Mouse (Mus musculus) heart, adult 2 months (tissue): ENCODE data around the gene Mfsd9. TPM values are rescaled to one million over a fixed set of nuclear protein-coding genes. Genes with fewer than 3 reads are reported as not detected.
A peak's percentile ranks its signal among the peaks of the same experiment; 100 is the strongest.

ENCODE experiments used
- DNase-seq, 2 experiments: peaks; one replicate each; pipeline ENCODE4 v3.0.0; 2021
- H3K27ac ChIP-seq: fragments of 200-600 bp; 2 replicates; pipeline ENCODE4 v1.8.1; 2022
- H3K27me3 ChIP-seq: fragments of 200-500 bp; 2 replicates; pipeline ENCODE4 v1.6.1; 2012; ENCODE audit warnings: mild to moderate bottlenecking, low read length, inconsistent platforms, mixed read lengths; ENCODE audit not compliant: control insufficient read depth, insufficient read depth
- H3K36me3 ChIP-seq: fragments of 200-500 bp; 2 replicates; pipeline ENCODE4 v1.6.1; 2012; ENCODE audit warnings: low read length, inconsistent platforms; ENCODE audit not compliant: control insufficient read depth, insufficient read depth
- H3K4me1 ChIP-seq: fragments of 200-500 bp; 2 replicates; pipeline ENCODE4 v1.6.1; 2011; ENCODE audit warnings: low read length; ENCODE audit not compliant: control insufficient read depth, insufficient read depth
- H3K4me3 ChIP-seq: fragments of 200-600 bp; 2 replicates; pipeline ENCODE4 v1.8.1; 2022
- H3K79me2 ChIP-seq: fragments of 200-500 bp; replicated peaks from 2 replicates; pipeline ENCODE4 v1.6.1; 2012; ENCODE audit warnings: mild to moderate bottlenecking, inconsistent platforms, low read length, moderate library complexity, mixed read lengths; ENCODE audit not compliant: control insufficient read depth, insufficient read depth
- H3K9ac ChIP-seq: fragments of 200-500 bp; 2 replicates; pipeline ENCODE4 v1.6.1; 2012; ENCODE audit warnings: low read depth, mild to moderate bottlenecking, control low read depth, inconsistent platforms, low read length, mixed read lengths
- CTCF ChIP-seq: fragments of 200-600 bp; IDR thresholded peaks from 2 replicates; pipeline ENCODE4 v1.8.1; 2022; ENCODE audit warnings: antibody characterized with exemption, mild to moderate bottlenecking, moderate library complexity
- EP300 ChIP-seq: fragments of 200-500 bp; IDR thresholded peaks from 2 replicates; pipeline ENCODE4 v1.6.1; 2011; ENCODE audit warnings: low read depth, low read length, control low read depth; ENCODE audit not compliant: insufficient read depth
- POLR2A ChIP-seq: fragments of 200-500 bp; IDR thresholded peaks from 2 replicates; pipeline ENCODE4 v1.6.1; 2011; ENCODE audit warnings: mild to moderate bottlenecking, low read depth, low read length, control low read depth; ENCODE audit not compliant: insufficient read depth
- WGBS: fragments of 180-500 bp; shearing (Covaris S2); methylation state at CpG from one replicate; pipeline ENCODE4 v1.1.7; 2018; 5-methylcytosine and 5-hydroxymethylcytosine counted together
- intact Hi-C: fragments of 180-260 bp; cut with DNase I; formaldehyde crosslinking; loops from one replicate; pipeline ENCODE4 v1.15.1; 2025
- polyA plus RNA-seq: library from polyadenylated mRNA; depleted of rRNA; stranded (reverse); fragments of >200 nt; gene quantifications from 2 replicates; pipeline ENCODE4 v1.2.3, GENCODE M21; 2012
- total RNA-seq, 2 experiments: library from RNA; stranded (reverse); gene quantifications; 2 replicates each; pipeline ENCODE4 v1.2.3; 2021

Gene Mfsd9
- total and polyA plus RNA-seq, 3 experiments, result 0.52 to 0.72 (median 0.57) TPM

- TF ChIP-seq CTCF (no peak), POLR2A (no peak), EP300 (no peak)
- H3K9ac ChIP-seq, result no peak overlapping the region
- H3K27me3 ChIP-seq, result no peaks in the 10 kb centered on the region
- 75% methylated on average over 2 of the region's 2 CpGs for WGBS
- no peaks in the 10 kb centered on the region for H3K4me1 ChIP-seq
- H3K27ac ChIP-seq, result no peak overlapping the region
- H3K79me2 ChIP-seq, result no peaks in the 10 kb centered on the region
- no peak overlapping the region for H3K4me3 ChIP-seq
- DNase-seq, result no peak
- H3K36me3 ChIP-seq, result no peaks in the 10 kb centered on the region; the same call in 1 of the 2 replicates
- intact Hi-C loops, result no loop called here
These were observed 14.4 kb downstream of the Mfsd9 start for GRCm38 (mm10) chr1:40776102-40776501.

- TF ChIP-seq POLR2A (no peak), EP300 (no peak), CTCF (no peak)
- no peaks in the 10 kb centered on the region for H3K79me2 ChIP-seq
- no peak for DNase-seq
- H3K9ac ChIP-seq, result no peak overlapping the region
- 92% methylated on average over 10 of the region's 10 CpGs for WGBS
- no peak overlapping the region for H3K27ac ChIP-seq
- H3K36me3 ChIP-seq, result no peaks in the 10 kb centered on the region; the same call in 1 of the 2 replicates
- H3K4me1 ChIP-seq, result no peaks in the 10 kb centered on the region
- H3K27me3 ChIP-seq, result no peaks in the 10 kb centered on the region
- intact Hi-C loops, result no loop called here
- H3K4me3 ChIP-seq, result no peak overlapping the region
These were observed 16.4 kb downstream of the Mfsd9 start for GRCm38 (mm10) chr1:40774040-40774439.

- TF ChIP-seq CTCF, result no peak
- TF ChIP-seq EP300, result no peak
- TF ChIP-seq POLR2A, result no peak
- Histone ChIP-seq H3K27me3 (no peaks in the 10 kb centered on the region), H3K27ac (no peak overlapping the region), H3K36me3 (no peaks in the 10 kb centered on the region; the same call in 1 of the 2 replicates), H3K9ac (no peak overlapping the region), H3K79me2 (no peaks in the 10 kb centered on the region), H3K4me3 (no peak overlapping the region), H3K4me1 (no peaks in the 10 kb centered on the region)
- no peak for DNase-seq
- intact Hi-C loops, result no loop called here
- WGBS, result 80% methylated on average over 5 of the region's 5 CpGs
These were observed 17.3 kb downstream of the Mfsd9 start for GRCm38 (mm10) chr1:40773234-40773633.

DNA sequence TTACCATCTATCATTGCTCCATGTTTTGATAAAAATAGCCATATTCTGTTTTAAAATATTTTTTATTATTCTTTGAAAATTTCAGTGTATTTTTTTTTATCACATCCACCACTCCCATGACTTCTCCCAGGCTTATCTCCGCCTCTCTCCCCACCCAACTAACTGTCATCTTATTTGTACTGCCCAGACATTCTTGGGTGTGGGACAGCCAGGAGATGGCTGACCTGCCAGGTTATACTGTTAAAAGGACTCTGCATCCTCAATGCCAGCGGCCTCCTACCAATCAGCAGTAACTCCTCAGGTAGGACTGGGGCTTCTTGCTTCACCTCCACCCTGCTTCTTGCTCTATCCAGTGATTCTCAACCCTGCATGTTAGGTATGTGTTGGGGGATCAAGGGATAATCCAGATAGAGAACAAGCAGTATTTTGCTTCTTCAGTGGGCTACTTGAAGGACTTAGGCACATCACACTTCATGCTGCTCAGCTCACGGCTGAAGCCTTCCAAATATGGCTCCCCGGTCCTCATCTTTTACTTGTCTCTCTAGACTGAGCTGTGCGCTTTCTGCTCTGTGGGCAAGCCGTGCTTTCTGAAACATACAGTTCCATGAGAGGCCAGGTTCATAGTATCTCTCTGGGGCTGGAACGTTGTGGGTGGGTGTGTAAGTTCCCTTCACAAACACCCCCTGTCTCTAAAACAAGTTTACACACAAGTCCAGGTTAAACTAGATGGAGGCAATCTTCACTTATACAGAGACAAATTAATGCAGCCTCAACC lies 19.1 kb downstream of the Mfsd9 start:
- WGBS, result 89% methylated on average over 7 of the region's 7 CpGs
- TF ChIP-seq EP300 (no peak), CTCF (no peak), POLR2A (no peak)

DNA sequence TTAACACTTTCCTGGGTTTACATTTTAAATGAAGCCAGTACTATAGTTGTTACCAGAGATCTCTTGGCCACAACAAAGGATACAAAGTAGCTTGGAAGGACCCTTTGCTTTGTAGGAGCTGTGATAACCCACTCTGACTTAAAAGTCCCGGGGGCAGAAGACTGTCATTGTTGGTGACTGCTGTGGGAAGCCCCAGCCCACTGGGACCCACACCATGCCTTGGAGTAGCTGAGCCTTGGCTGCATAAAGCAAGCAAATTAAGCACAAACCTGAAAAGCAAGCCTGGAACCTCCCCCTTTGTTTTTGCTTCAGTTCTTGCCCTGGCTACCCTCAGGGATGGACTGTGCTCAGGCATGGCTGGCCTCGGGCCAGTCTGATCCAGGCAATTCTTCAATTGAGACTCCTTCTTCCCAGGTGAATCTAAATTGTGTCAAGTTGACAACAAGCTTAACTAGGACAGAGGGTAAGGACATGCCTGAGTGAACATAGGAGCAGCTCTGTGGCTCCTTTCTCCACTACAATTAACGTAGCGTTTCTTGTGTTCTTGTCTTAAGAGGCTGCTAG lies 21.1 kb downstream of the Mfsd9 start:
- H3K27me3 ChIP-seq, result no peaks in the 10 kb centered on the region
- H3K9ac ChIP-seq, result no peak overlapping the region
- intact Hi-C loops, result loop anchor here (5.0 kb wide), 1 partner anchor 182 kb away; no protein-coding TSS in a partner anchor
- no peaks in the 10 kb centered on the region for H3K79me2 ChIP-seq
- TF ChIP-seq EP300, result no peak
- no peak for TF ChIP-seq POLR2A
- no peak for TF ChIP-seq CTCF
- no peak overlapping the region for H3K27ac ChIP-seq
- no peak overlapping the region for H3K4me3 ChIP-seq
- H3K36me3 ChIP-seq, result no peaks in the 10 kb centered on the region
- 70% methylated on average over 4 of the region's 4 CpGs for WGBS
- H3K4me1 ChIP-seq, result no peaks in the 10 kb centered on the region
- DNase-seq, result no peak

More for the DNA sequence above, 19.1 kb downstream of the Mfsd9 start:
- intact Hi-C loops, result no loop called here
- Histone ChIP-seq H3K27me3 (no peaks in the 10 kb centered on the region), H3K9ac (no peak overlapping the region), H3K27ac (no peak overlapping the region), H3K4me3 (no peak overlapping the region), H3K36me3 (no peaks in the 10 kb centered on the region; the same call in 1 of the 2 replicates), H3K79me2 (no peaks in the 10 kb centered on the region), H3K4me1 (no peaks in the 10 kb centered on the region)
- no peak for DNase-seq

DNA sequence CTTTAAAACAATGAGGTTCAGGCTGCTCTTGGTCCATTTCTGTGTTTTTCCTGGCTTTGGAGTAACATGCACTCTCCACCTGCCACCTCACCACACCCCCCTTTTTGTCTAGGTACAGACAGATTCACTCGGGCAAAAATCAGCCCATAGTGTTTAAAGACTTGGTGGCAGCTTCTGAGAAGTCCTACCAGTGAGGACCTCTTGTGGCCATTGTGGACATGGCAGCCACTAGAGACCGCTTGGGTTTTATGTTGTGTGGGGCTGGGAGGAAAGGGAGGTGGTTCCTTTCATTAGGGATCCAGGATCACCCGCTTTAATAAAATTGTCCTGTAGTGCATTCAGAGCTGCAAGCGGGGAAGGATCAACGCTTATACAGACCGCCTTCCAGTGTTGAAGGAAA lies 21.9 kb downstream of the Mfsd9 start:
- intact Hi-C loops, result loop anchor here (1.0 to 5.0 kb wide), 2 partner anchors 149 to 181 kb away; no protein-coding TSS in a partner anchor
- Histone ChIP-seq H3K9ac (no peak overlapping the region), H3K4me3 (no peak overlapping the region), H3K36me3 (no peaks in the 10 kb centered on the region), H3K27me3 (no peaks in the 10 kb centered on the region), H3K4me1 (no peaks in the 10 kb centered on the region), H3K27ac (no peak overlapping the region), H3K79me2 (no peaks in the 10 kb centered on the region)
- peak; percentile 8 to 49 for DNase-seq
- 27% methylated on average over 6 of the region's 6 CpGs for WGBS
- TF ChIP-seq CTCF, result peak; percentile 77
- TF ChIP-seq POLR2A, result no peak
- TF ChIP-seq EP300, result no peak
